Mouse (Mus musculus) spleen, adult 2 months (tissue): ENCODE measurements around the gene Slc45a3. TPM values are rescaled to one million over a fixed set of nuclear protein-coding genes. Genes with fewer than 3 reads are reported as not detected.

Experiments used
- DNase-seq, 2 experiments: peaks; one replicate each; pipeline versions ENCODE4 v3.0.0 to v3.0.0-alpha.2; 2012 to 2021; ENCODE audit warnings: low spot score in 2 of 2, low read depth in 1 of 2
- H3K27ac ChIP-seq: fragments of 200-500 bp; 2 replicates; pipeline ENCODE4 v1.5.1; 2012; ENCODE audit warnings: low read length, inconsistent platforms; ENCODE audit not compliant: insufficient read depth
- H3K27me3 ChIP-seq: fragments of 200-500 bp; 2 replicates; pipeline ENCODE4 v1.6.1; 2012; ENCODE audit warnings: mild to moderate bottlenecking, moderate library complexity, low read length, inconsistent platforms; ENCODE audit not compliant: control insufficient read depth, insufficient read depth
- H3K36me3 ChIP-seq: fragments of 200-500 bp; 2 replicates; pipeline ENCODE4 v1.6.1; 2012; ENCODE audit warnings: mild to moderate bottlenecking, low read length, inconsistent platforms; ENCODE audit not compliant: control insufficient read depth, insufficient read depth
- H3K4me1 ChIP-seq: fragments of 200-500 bp; 2 replicates; pipeline ENCODE4 v1.6.1; 2011; ENCODE audit warnings: inconsistent platforms; ENCODE audit not compliant: control insufficient read depth, insufficient read depth, insufficient read length
- H3K4me3 ChIP-seq: fragments of 200-500 bp; 2 replicates; pipeline ENCODE4 v1.5.1; 2011; ENCODE audit warnings: mild to moderate bottlenecking, inconsistent platforms; ENCODE audit not compliant: insufficient read depth, insufficient read length; ENCODE audit errors: extremely low read depth
- CTCF ChIP-seq: fragments of 200-500 bp; IDR thresholded peaks from 2 replicates; pipeline ENCODE4 v1.5.1; 2011; ENCODE audit warnings: mild to moderate bottlenecking, inconsistent platforms; ENCODE audit not compliant: insufficient read depth, insufficient read length, insufficient replicate concordance; ENCODE audit errors: extremely low read depth
- POLR2A ChIP-seq: fragments of 200-500 bp; IDR thresholded peaks from 2 replicates; pipeline ENCODE4 v1.6.1; 2011; ENCODE audit warnings: low read depth, low read length, inconsistent platforms
- WGBS: fragments of 180-500 bp; shearing (Covaris S2); methylation state at CpG from one replicate; pipeline ENCODE4 v1.1.7; 2018; 5-methylcytosine and 5-hydroxymethylcytosine counted together
- polyA plus RNA-seq: library from polyadenylated mRNA; depleted of rRNA; stranded (reverse); fragments of >200 nt; gene quantifications from 2 replicates; pipeline ENCODE4 v1.2.3, GENCODE M21; 2012; rRNA removed

Slc45a3 gene
- 23.9 and 28.0 TPM in 2 replicates for polyA plus RNA-seq

DNA sequence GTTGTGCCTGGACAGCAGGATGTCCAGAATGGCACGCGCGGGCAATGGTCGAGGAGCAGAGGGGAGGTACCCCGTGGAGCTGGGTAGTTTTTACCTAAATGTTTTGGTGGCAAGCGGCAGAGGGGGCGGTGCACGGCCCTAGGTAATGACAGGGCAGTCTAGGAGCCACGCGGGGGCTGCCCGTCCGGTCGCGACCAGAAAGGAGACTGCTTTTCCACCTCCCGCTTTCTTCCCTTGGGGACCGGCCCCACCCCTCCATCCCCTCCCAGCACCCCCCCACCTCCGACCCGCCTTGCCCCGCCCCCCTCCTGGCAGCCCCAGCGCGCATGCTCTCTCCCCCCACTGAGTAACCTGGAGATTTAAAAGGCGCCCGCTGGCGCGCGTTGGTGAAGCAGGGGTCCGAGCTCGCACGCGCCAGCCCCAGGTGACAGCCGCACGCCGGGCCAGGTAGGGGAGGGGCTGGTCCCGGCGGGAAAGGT is at the start of gene Slc45a3:
TSS of gene Slc45a3 (plus strand) at position 362 of the 479 bp plus-strand sequence.
- no peak for TF ChIP-seq CTCF
- TF ChIP-seq POLR2A: no peak
- Histone ChIP-seq H3K27ac (peak within 1 kb of the TSS; percentile 33), H3K27me3 (peaks cover 12% of the 10 kb centered on the region), H3K4me1 (peaks cover 2% of the 10 kb centered on the region), H3K4me3 (peak within 1 kb of the TSS; percentile 41), H3K36me3 (no peaks in the 10 kb centered on the region)
- no peak for DNase-seq
- 2% methylated on average over 33 of the region's 35 CpGs for WGBS

DNA sequence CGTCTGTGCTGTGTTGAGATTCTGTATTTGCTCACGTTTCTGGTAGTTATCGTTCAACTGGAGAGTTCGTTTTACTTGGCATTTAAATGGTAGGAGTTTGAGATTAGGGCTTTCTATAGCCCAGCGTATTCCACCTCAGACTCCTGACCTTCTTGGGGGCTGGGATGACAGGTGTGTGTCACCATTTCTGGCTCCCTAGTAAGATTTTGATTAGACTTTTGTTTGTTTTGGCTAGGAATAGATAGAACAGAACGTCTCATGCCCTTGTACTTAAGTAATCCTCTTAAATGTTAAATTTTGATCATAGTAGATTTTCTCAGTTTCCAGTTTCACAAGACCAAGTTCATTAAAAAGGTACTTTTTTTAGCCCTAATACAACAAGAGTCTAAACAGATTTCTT is 45.1 kb upstream of the Slc45a3 start:
- DNase-seq: no peak
- H3K4me1 ChIP-seq: no peaks in the 10 kb centered on the region; the same call in 1 of the 2 replicates
- H3K36me3 ChIP-seq: peaks cover 10% of the 10 kb centered on the region
- H3K27me3 ChIP-seq: no peaks in the 10 kb centered on the region
- 73% methylated on average over 6 of the region's 6 CpGs for WGBS
- H3K4me3 ChIP-seq: no peak overlapping the region
- TF ChIP-seq POLR2A: no peak
- TF ChIP-seq CTCF: no peak
- no peak overlapping the region for H3K27ac ChIP-seq

DNA sequence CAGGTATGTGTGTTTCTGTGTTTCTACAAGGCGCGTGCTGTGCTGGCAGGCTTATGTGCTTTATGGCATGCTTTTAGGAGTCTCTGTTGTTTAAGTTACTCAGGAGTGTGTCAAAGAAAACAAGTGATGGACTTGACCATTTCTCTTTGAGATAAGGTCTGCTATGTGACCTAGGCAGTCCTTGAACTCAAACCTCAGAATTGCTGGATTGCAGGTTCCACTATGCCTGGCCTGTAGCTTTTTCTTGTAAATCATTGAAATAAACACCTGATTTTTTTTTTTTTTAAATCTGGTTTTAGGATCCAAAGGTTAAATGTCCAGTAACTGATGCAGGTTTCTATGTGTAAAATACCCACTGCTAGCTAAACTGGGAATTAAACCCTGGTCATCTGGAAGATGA is 43.7 kb upstream of the Slc45a3 start:
- DNase-seq: no peak
- Histone ChIP-seq H3K4me3 (no peak overlapping the region), H3K27me3 (no peaks in the 10 kb centered on the region), H3K27ac (no peak overlapping the region), H3K36me3 (peaks cover 14% of the 10 kb centered on the region), H3K4me1 (no peaks in the 10 kb centered on the region; the same call in 1 of the 2 replicates)
- 99% methylated on average over 2 of the region's 2 CpGs for WGBS
- TF ChIP-seq POLR2A (no peak), CTCF (no peak)

DNA sequence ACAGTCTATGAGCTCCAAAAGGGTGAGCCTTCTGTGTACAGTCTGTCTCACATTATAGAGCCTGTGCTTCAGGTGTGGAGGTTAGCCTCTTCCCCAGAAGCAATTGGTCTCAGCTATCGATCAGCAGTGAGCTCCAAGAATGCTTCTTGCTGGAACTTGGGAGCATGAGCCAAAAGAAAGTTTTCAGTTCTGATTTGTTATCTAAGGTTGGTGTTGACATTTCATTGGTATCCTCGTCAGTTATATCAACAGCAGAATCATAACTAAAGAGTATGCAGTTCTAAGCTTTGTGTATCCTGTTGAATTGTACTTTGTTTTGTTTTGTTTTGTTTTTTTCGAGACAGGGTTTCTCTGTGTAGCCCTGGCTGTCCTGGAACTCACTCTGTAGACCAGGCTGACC is 40.7 kb upstream of the Slc45a3 start:
- no peak overlapping the region for H3K27ac ChIP-seq
- 95% methylated on average over 3 of the region's 3 CpGs for WGBS

DNA sequence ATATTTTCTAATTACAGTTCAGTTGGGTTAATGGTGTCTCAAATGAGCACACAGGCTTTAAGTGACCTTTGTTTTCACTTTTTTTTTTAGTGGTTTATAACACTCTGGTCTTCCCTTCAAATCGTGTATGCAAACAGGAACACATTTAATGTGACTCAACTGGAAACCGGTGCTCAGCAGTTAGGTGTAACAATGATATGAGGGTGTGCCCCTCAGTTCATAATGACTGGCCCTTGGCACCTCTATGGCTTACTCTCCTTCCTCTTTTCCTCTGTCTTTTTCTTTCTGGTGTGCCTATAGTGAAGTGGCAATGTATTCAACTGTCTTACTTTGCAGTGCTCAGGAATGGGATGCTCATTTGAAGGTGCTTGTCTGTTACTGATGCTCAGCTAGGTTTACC is 29.3 kb upstream of the Slc45a3 start:
- WGBS: 73% methylated on average over 2 of the region's 2 CpGs
- no peaks in the 10 kb centered on the region for H3K27me3 ChIP-seq

More for the DNA sequence above, 40.7 kb upstream of the Slc45a3 start:
- Histone ChIP-seq H3K27me3 (no peaks in the 10 kb centered on the region), H3K4me3 (no peak overlapping the region), H3K36me3 (peaks cover 28% of the 10 kb centered on the region), H3K4me1 (no peaks in the 10 kb centered on the region; the same call in 1 of the 2 replicates)
- DNase-seq: no peak
- TF ChIP-seq CTCF (no peak), POLR2A (no peak)

DNA sequence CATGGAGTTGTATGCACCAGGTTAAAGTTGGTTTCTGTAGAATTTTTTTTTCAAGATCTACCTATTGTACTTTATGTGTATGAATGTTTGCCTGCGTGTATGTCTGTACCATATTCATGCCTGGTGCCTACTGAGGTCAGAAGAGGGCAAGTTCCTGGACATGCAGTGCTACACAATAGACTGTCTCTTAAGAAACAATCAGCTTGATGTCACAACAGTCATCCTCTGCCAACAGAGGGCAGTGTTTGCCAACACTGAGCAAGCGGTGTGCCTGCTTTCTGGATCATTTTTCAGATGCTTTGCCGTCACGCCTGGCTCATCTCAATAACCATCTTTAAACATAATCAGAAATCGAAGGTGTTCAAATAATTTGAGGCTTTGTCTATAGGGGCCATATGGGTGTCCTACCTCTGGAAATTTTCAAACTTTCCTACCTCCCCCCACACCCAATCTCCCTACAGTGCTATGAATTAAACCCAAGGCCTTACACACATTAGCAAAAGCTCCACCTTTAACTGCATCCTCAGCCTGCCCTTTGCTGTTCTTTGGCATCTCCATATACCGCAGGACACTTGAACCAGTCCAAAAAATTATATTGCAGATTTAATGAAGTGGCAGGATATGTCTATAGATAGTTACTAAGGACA is 25.0 kb upstream of the Slc45a3 start:
- 66% methylated on average over 6 of the region's 6 CpGs for WGBS
- DNase-seq: peak; percentile 18 to 32
- H3K4me3 ChIP-seq: no peak overlapping the region
- no peaks in the 10 kb centered on the region; the same call in 1 of the 2 replicates for H3K4me1 ChIP-seq
- TF ChIP-seq POLR2A: no peak
- TF ChIP-seq CTCF: peak; percentile 58; the same call in 1 of the 2 replicates
- peaks cover 4% of the 10 kb centered on the region for H3K36me3 ChIP-seq
- no peak overlapping the region for H3K27ac ChIP-seq
- H3K27me3 ChIP-seq: no peaks in the 10 kb centered on the region

More for the DNA sequence above, 29.3 kb upstream of the Slc45a3 start:
- Histone ChIP-seq H3K4me3 (no peak overlapping the region), H3K27ac (no peak overlapping the region), H3K36me3 (peaks cover 23% of the 10 kb centered on the region), H3K4me1 (no peaks in the 10 kb centered on the region; the same call in 1 of the 2 replicates)
- TF ChIP-seq POLR2A (no peak), CTCF (no peak)
- no peak for DNase-seq

DNA sequence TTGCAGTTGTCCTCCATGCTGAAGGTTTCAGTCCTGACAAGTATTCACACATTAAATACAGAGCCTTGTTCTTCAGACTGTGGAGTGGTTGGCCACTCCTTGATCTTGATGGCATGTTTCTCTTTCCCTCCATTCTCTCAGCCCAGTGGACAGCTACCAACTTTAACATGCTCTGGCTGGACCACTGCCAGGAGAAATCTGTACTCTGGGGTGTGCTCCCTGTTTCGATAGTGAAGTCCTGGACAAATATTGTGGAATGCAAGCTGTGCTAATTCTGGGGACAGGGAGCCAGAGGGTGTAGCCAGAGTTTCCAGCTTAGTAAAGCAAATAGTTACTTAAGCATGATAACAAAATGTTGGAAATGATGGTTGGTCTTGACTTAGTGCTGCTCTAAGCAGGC is 24.0 kb upstream of the Slc45a3 start:
- WGBS: 88% methylated on average over 1 of the region's 1 CpGs
- peaks cover under 1% of the 10 kb centered on the region; the same call in 1 of the 2 replicates for H3K36me3 ChIP-seq

More for the DNA sequence above, 24.0 kb upstream of the Slc45a3 start:
- Histone ChIP-seq H3K27me3 (no peaks in the 10 kb centered on the region), H3K27ac (no peak overlapping the region), H3K4me1 (no peaks in the 10 kb centered on the region; the same call in none of the 2 replicates), H3K4me3 (no peak overlapping the region)
- TF ChIP-seq POLR2A (no peak), CTCF (no peak)
- no peak for DNase-seq
